In genomic region chr12:36108442-36108841, GRCm38 (mm10) we compare ENCODE assay signal across 16 mouse cellular contexts. TPM values are rescaled to one million over a fixed set of nuclear protein-coding genes. Genes with fewer than 3 reads are reported as not detected.
DNase-seq lines count a peak whose midpoint lies in the region; ATAC-seq and TF ChIP-seq lines count a peak whose summit lies in the region.
"Had no signal": no experiment of that assay in that cellular context is flagged by ENCODE, and none has a peak within 500 bp of the region (broad histone marks: within the 10 kb centered on the region; RNA-seq: fewer than 3 reads in every experiment).

No protein-coding gene starts in this region.

- no peaks in the 10 kb centered on the region for H3K4me1 ChIP-seq in hindbrain, postnatal 0 days (ENCODE audit: insufficient read depth, low read length)
- H3K4me1 ChIP-seq in hindbrain, embryonic 10.5 days (replicated peaks) = no peaks in the 10 kb centered on the region
- no peaks in the 10 kb centered on the region for H3K4me1 ChIP-seq in midbrain, postnatal 0 days (ENCODE audit: insufficient read depth, low read length)
- H3K4me1 ChIP-seq in midbrain, embryonic 16.5 days (ENCODE audit: control insufficient read depth, insufficient read depth, low read length) = no peaks in the 10 kb centered on the region
- H3K4me1 ChIP-seq: forebrain, embryonic 13.5 days; heart, embryonic 12.5 days; lung, embryonic 15.5 days had no signal

- TF ChIP-seq CTCF in hindbrain, postnatal 0 days (IDR thresholded peaks at IDR 0.05; ENCODE audit: low read depth) = peak; percentile 54
- peak; percentile 63 for TF ChIP-seq CTCF in midbrain, postnatal 0 days (IDR thresholded peaks at IDR 0.05)

- 86% methylated on average over 5 of the region's 5 CpGs for WGBS in hindbrain, postnatal 0 days
- 98% methylated on average over 5 of the region's 5 CpGs for WGBS in hindbrain, embryonic 10.5 days
- WGBS in midbrain, postnatal 0 days = 95% methylated on average over 5 of the region's 5 CpGs
- WGBS in midbrain, embryonic 16.5 days = 93% methylated on average over 5 of the region's 5 CpGs

- H3K9ac ChIP-seq in hindbrain, postnatal 0 days (replicated peaks; ENCODE audit: low read length) = no peak overlapping the region
- no peak overlapping the region for H3K9ac ChIP-seq in midbrain, postnatal 0 days (replicated peaks; ENCODE audit: low read length, poor library complexity, severe bottlenecking)
- no peak overlapping the region for H3K9ac ChIP-seq in midbrain, embryonic 16.5 days (ENCODE audit: low read depth, low read length)
- H3K9ac ChIP-seq: forebrain, embryonic 13.5 days; heart, embryonic 12.5 days; lung, embryonic 15.5 days had no signal

- 0 out of 2 replicates have a peak, but pooled peaks have one; percentile 27 for ATAC-seq in hindbrain, postnatal 0 days
- ATAC-seq in midbrain, postnatal 0 days (ENCODE audit: low FRiP score) = no peak
- no peak for ATAC-seq in midbrain, embryonic 16.5 days
- ATAC-seq in inflammation-experienced regulatory T-cells, adult 6 months = no peak
- ATAC-seq: forebrain, embryonic 13.5 days; intestine, embryonic 16.5 days had no signal

- no peak overlapping the region for H3K27ac ChIP-seq in hindbrain, postnatal 0 days
- no peak overlapping the region for H3K27ac ChIP-seq in hindbrain, embryonic 10.5 days
- H3K27ac ChIP-seq in midbrain, postnatal 0 days (ENCODE audit: low read depth, low read length) = no peak overlapping the region
- H3K27ac ChIP-seq in midbrain, embryonic 16.5 days (ENCODE audit: low read length) = no peak overlapping the region
- H3K27ac ChIP-seq: forebrain, embryonic 13.5 days; lung, embryonic 15.5 days had no signal

- no peaks in the 10 kb centered on the region for H3K27me3 ChIP-seq in hindbrain, postnatal 0 days (ENCODE audit: insufficient read depth, low read length)
- H3K27me3 ChIP-seq in hindbrain, embryonic 10.5 days (ENCODE audit: insufficient read depth, poor library complexity, severe bottlenecking) = no peaks in the 10 kb centered on the region
- no peaks in the 10 kb centered on the region for H3K27me3 ChIP-seq in midbrain, postnatal 0 days (ENCODE audit: insufficient read depth, low read length)
- no peaks in the 10 kb centered on the region for H3K27me3 ChIP-seq in midbrain, embryonic 16.5 days (ENCODE audit: control insufficient read depth, insufficient read depth, low read depth, low read length)
- no peaks in the 10 kb centered on the region for H3K27me3 ChIP-seq in splenic B cell, adult 2 months (ENCODE audit: control insufficient read depth, insufficient read depth, low read length, poor library complexity, severe bottlenecking)
- H3K27me3 ChIP-seq: forebrain, embryonic 13.5 days; heart, embryonic 12.5 days; lung, embryonic 15.5 days had no signal

- H3K9me3 ChIP-seq in hindbrain, postnatal 0 days (ENCODE audit: low read length) = no peaks in the 10 kb centered on the region
- peaks cover 6% of the 10 kb centered on the region; the same call in 1 of the 2 replicates for H3K9me3 ChIP-seq in hindbrain, embryonic 10.5 days
- H3K9me3 ChIP-seq in midbrain, postnatal 0 days (ENCODE audit: low read length) = no peaks in the 10 kb centered on the region
- no peaks in the 10 kb centered on the region for H3K9me3 ChIP-seq in midbrain, embryonic 16.5 days (replicated peaks; ENCODE audit: control insufficient read depth, low read length, poor library complexity, severe bottlenecking)
- H3K9me3 ChIP-seq: forebrain, embryonic 13.5 days; heart, embryonic 12.5 days; lung, embryonic 15.5 days had no signal

- H3K4me2 ChIP-seq in hindbrain, postnatal 0 days (ENCODE audit: low read depth, low read length) = no peak overlapping the region
- H3K4me2 ChIP-seq in midbrain, postnatal 0 days (ENCODE audit: low read depth, low read length, poor library complexity, severe bottlenecking) = no peak overlapping the region
- no peak overlapping the region for H3K4me2 ChIP-seq in midbrain, embryonic 16.5 days (ENCODE audit: low read length)
- H3K4me2 ChIP-seq: forebrain, embryonic 13.5 days; heart, embryonic 12.5 days; lung, embryonic 15.5 days had no signal

- no peak overlapping the region for H3K4me3 ChIP-seq in hindbrain, postnatal 0 days (ENCODE audit: low read length)
- no peak overlapping the region for H3K4me3 ChIP-seq in hindbrain, embryonic 10.5 days
- no peak overlapping the region for H3K4me3 ChIP-seq in midbrain, postnatal 0 days (ENCODE audit: low read depth, low read length)
- no peak overlapping the region for H3K4me3 ChIP-seq in midbrain, embryonic 16.5 days (ENCODE audit: low read depth, low read length)
- H3K4me3 ChIP-seq: forebrain, embryonic 13.5 days; heart, embryonic 12.5 days; lung, embryonic 15.5 days had no signal

- peaks cover 47% of the 10 kb centered on the region for H3K36me3 ChIP-seq in hindbrain, postnatal 0 days (ENCODE audit: insufficient read depth, low read length)
- H3K36me3 ChIP-seq in hindbrain, embryonic 10.5 days = peaks cover 82% of the 10 kb centered on the region
- H3K36me3 ChIP-seq in midbrain, postnatal 0 days (ENCODE audit: insufficient read depth, low read length) = peaks cover 53% of the 10 kb centered on the region
- peaks cover 41% of the 10 kb centered on the region for H3K36me3 ChIP-seq in midbrain, embryonic 16.5 days (ENCODE audit: control insufficient read depth, insufficient read depth, low read length)
- peaks cover 6% of the 10 kb centered on the region for H3K36me3 ChIP-seq in splenic B cell, adult 2 months (ENCODE audit: control insufficient read depth, insufficient read depth, low read length, poor library complexity, severe bottlenecking)

- DNase-seq in cerebellum, adult 9-10 months = peak; percentile 13
- DNase-seq in cerebellum, adult 9-11 months = no peak
- DNase-seq in hindbrain, postnatal 0 days (ENCODE audit: low spot score) = peak; percentile 61
- no peak for DNase-seq in hindbrain, embryonic 10.5 days (ENCODE audit: low spot score)
- peak; percentile 55 for DNase-seq in midbrain, postnatal 0 days (ENCODE audit: low spot score)
- peak; percentile 12 for DNase-seq in splenic B cell, adult 2 months (ENCODE audit: low read depth, low spot score)
- DNase-seq: adrenal gland, postnatal 10 days; gastrocnemius, postnatal 10 days; kidney, postnatal 14 days; right cerebral cortex, adult 18-20 months had no signal

RNA-seq across cellular contexts. Expression of gene Ankmy2, which starts 48.5 kb away (rescaled TPM):
- 51.0 and 56.3 TPM in 2 replicates for total RNA-seq in hindbrain, postnatal 0 days (2014; rRNA removed)
- polyA plus RNA-seq in hindbrain, postnatal 0 days (2015; fragmentation: Nextera tagmentation; extraction: Ambion mirVana) = 72.1 and 74.1 TPM in 2 replicates
- polyA plus RNA-seq in hindbrain, embryonic 10.5 days (2016; fragmentation: Nextera tagmentation; extraction: Ambion mirVana) = 20.5 and 23.3 TPM in 2 replicates
- total RNA-seq in midbrain, postnatal 0 days (2014; rRNA removed) = 64.6 and 81.2 TPM in 2 replicates
- polyA plus RNA-seq in midbrain, postnatal 0 days (2015; fragmentation: Nextera tagmentation; extraction: Ambion mirVana) = 87.2 and 88.5 TPM in 2 replicates
- 82.2 and 83.7 TPM in 2 replicates for polyA plus RNA-seq in midbrain, embryonic 16.5 days (2015; fragmentation: Nextera tagmentation; extraction: Ambion mirVana)
- polyA plus RNA-seq in inflammation-experienced regulatory T-cells, adult 6 months (2017; shearing (Covaris generic)) = 10 to 100 TPM; 37.6 to 51.3 (median 47.3) TPM

RNA-seq across cellular contexts. Expression of gene Bzw2, which starts 49.4 kb away (rescaled TPM):
- total RNA-seq in hindbrain, postnatal 0 days (2014; rRNA removed) = 156 and 184 TPM in 2 replicates
- polyA plus RNA-seq in hindbrain, postnatal 0 days (2015; fragmentation: Nextera tagmentation; extraction: Ambion mirVana) = 254 and 263 TPM in 2 replicates
- polyA plus RNA-seq in hindbrain, embryonic 10.5 days (2016; fragmentation: Nextera tagmentation; extraction: Ambion mirVana) = 258 and 260 TPM in 2 replicates
- total RNA-seq in midbrain, postnatal 0 days (2014; rRNA removed) = 213 and 269 TPM in 2 replicates
- 276 and 301 TPM in 2 replicates for polyA plus RNA-seq in midbrain, postnatal 0 days (2015; fragmentation: Nextera tagmentation; extraction: Ambion mirVana)
- polyA plus RNA-seq in midbrain, embryonic 16.5 days (2015; fragmentation: Nextera tagmentation; extraction: Ambion mirVana) = 402 and 433 TPM in 2 replicates
- 100 to 1,000 TPM; 133 to 204 (median 162) TPM for polyA plus RNA-seq in inflammation-experienced regulatory T-cells, adult 6 months (2017; shearing (Covaris generic))

Comparison
In these comparisons a context has a peak if more than half of its experiments do, and no peak if none do; other contexts are left out.
1. DNase-seq: peak in cerebellum, adult 9-10 months (single experiment), hindbrain, postnatal 0 days (single experiment), midbrain, postnatal 0 days (single experiment) and splenic B cell, adult 2 months (single experiment); none in cerebellum, adult 9-11 months (single experiment) and hindbrain, embryonic 10.5 days (single experiment).